Mouse (Mus musculus): Measurements from ENCODE around the gene Xlr4a. TPM values are rescaled to one million over a fixed set of nuclear protein-coding genes. Genes with fewer than 3 reads are reported as not detected.

The Xlr4a gene
- polyA plus RNA-seq, 1 experiment, result 1.1 TPM

- H3K4me3 ChIP-seq (ENCODE audit: control insufficient read depth, low read depth, low read length), result no peak overlapping the region
- H3K36me3 ChIP-seq (ENCODE audit: control insufficient read depth, insufficient read depth, low read length), result no peaks in the 10 kb centered on the region
- peaks cover 8% of the 10 kb centered on the region for H3K4me1 ChIP-seq (ENCODE audit: control insufficient read depth, insufficient read depth, low read length)
- TF ChIP-seq POLR2A (IDR thresholded peaks at IDR 0.05; ENCODE audit: control insufficient read depth, low read depth, low read length), result no peak
- no peak for TF ChIP-seq CTCF (IDR thresholded peaks at IDR 0.05; ENCODE audit: control insufficient read depth, insufficient read depth, insufficient replicate concordance, low read depth, low read length)
- H3K27ac ChIP-seq (ENCODE audit: control insufficient read depth, insufficient read depth, low read depth, low read length), result no peak overlapping the region
- H3K27me3 ChIP-seq (ENCODE audit: control insufficient read depth, insufficient read depth, low read length), result no peaks in the 10 kb centered on the region
Observed at GRCm38 (mm10) chrX:73062323-73062722, 20.0 kb downstream of the Xlr4a start.

GRCm38 (mm10) chrX:73061528-73061927, 20.8 kb downstream of the Xlr4a start:
- Histone ChIP-seq H3K36me3 (ENCODE audit: control insufficient read depth, insufficient read depth, low read length) (no peaks in the 10 kb centered on the region), H3K27me3 (ENCODE audit: control insufficient read depth, insufficient read depth, low read length) (no peaks in the 10 kb centered on the region), H3K4me1 (ENCODE audit: control insufficient read depth, insufficient read depth, low read length) (peaks cover 8% of the 10 kb centered on the region), H3K27ac (ENCODE audit: control insufficient read depth, insufficient read depth, low read depth, low read length) (no peak overlapping the region), H3K4me3 (ENCODE audit: control insufficient read depth, low read depth, low read length) (no peak overlapping the region)
- TF ChIP-seq CTCF (IDR thresholded peaks at IDR 0.05; ENCODE audit: control insufficient read depth, insufficient read depth, insufficient replicate concordance, low read depth, low read length), result no peak
- TF ChIP-seq POLR2A (IDR thresholded peaks at IDR 0.05; ENCODE audit: control insufficient read depth, low read depth, low read length), result no peak

GRCm38 (mm10) chrX:73053860-73054563, 28.3 kb downstream of the Xlr4a start:
- H3K27me3 ChIP-seq (ENCODE audit: control insufficient read depth, insufficient read depth, low read length), result no peaks in the 10 kb centered on the region
- H3K4me1 ChIP-seq (ENCODE audit: control insufficient read depth, insufficient read depth, low read length), result no peaks in the 10 kb centered on the region
- no peak overlapping the region for H3K27ac ChIP-seq (ENCODE audit: control insufficient read depth, insufficient read depth, low read depth, low read length)
- no peaks in the 10 kb centered on the region for H3K36me3 ChIP-seq (ENCODE audit: control insufficient read depth, insufficient read depth, low read length)
- peak; percentile 91; the same call in 1 of the 2 replicates for TF ChIP-seq CTCF (IDR thresholded peaks at IDR 0.05; ENCODE audit: control insufficient read depth, insufficient read depth, insufficient replicate concordance, low read depth, low read length)
- TF ChIP-seq POLR2A (IDR thresholded peaks at IDR 0.05; ENCODE audit: control insufficient read depth, low read depth, low read length), result no peak
- peak overlapping the region; percentile 24 for H3K4me3 ChIP-seq (ENCODE audit: control insufficient read depth, low read depth, low read length)

- H3K4me1 ChIP-seq (ENCODE audit: control insufficient read depth, insufficient read depth, low read length), result no peaks in the 10 kb centered on the region
- H3K4me3 ChIP-seq (ENCODE audit: control insufficient read depth, low read depth, low read length), result no peak overlapping the region; the same call in 1 of the 2 replicates
- no peaks in the 10 kb centered on the region for H3K27me3 ChIP-seq (ENCODE audit: control insufficient read depth, insufficient read depth, low read length)
- TF ChIP-seq CTCF (IDR thresholded peaks at IDR 0.05; ENCODE audit: control insufficient read depth, insufficient read depth, insufficient replicate concordance, low read depth, low read length), result no peak
- TF ChIP-seq POLR2A (IDR thresholded peaks at IDR 0.05; ENCODE audit: control insufficient read depth, low read depth, low read length), result no peak
- H3K27ac ChIP-seq (ENCODE audit: control insufficient read depth, insufficient read depth, low read depth, low read length), result no peak overlapping the region
- H3K36me3 ChIP-seq (ENCODE audit: control insufficient read depth, insufficient read depth, low read length), result no peaks in the 10 kb centered on the region
Observed at GRCm38 (mm10) chrX:73039666-73040065, 42.6 kb downstream of the Xlr4a start.

GRCm38 (mm10) chrX:73038831-73039230, 43.4 kb downstream of the Xlr4a start:
- Histone ChIP-seq H3K36me3 (ENCODE audit: control insufficient read depth, insufficient read depth, low read length) (no peaks in the 10 kb centered on the region), H3K27ac (ENCODE audit: control insufficient read depth, insufficient read depth, low read depth, low read length) (no peak overlapping the region), H3K27me3 (ENCODE audit: control insufficient read depth, insufficient read depth, low read length) (no peaks in the 10 kb centered on the region), H3K4me1 (ENCODE audit: control insufficient read depth, insufficient read depth, low read length) (no peaks in the 10 kb centered on the region), H3K4me3 (ENCODE audit: control insufficient read depth, low read depth, low read length) (no peak overlapping the region; the same call in 1 of the 2 replicates)
- no peak for TF ChIP-seq CTCF (IDR thresholded peaks at IDR 0.05; ENCODE audit: control insufficient read depth, insufficient read depth, insufficient replicate concordance, low read depth, low read length)
- no peak for TF ChIP-seq POLR2A (IDR thresholded peaks at IDR 0.05; ENCODE audit: control insufficient read depth, low read depth, low read length)

GRCm38 (mm10) chrX:73037003-73037402, 45.3 kb downstream of the Xlr4a start, which contains the start of gene Pnma5:
TSS of gene Pnma5 (minus strand) at chrX:73037103.
- Histone ChIP-seq H3K36me3 (ENCODE audit: control insufficient read depth, insufficient read depth, low read length) (no peaks in the 10 kb centered on the region), H3K27ac (ENCODE audit: control insufficient read depth, insufficient read depth, low read depth, low read length) (no peak within 1 kb of the TSS), H3K27me3 (ENCODE audit: control insufficient read depth, insufficient read depth, low read length) (no peaks in the 10 kb centered on the region), H3K4me1 (ENCODE audit: control insufficient read depth, insufficient read depth, low read length) (no peaks in the 10 kb centered on the region), H3K4me3 (ENCODE audit: control insufficient read depth, low read depth, low read length) (no peak within 1 kb of the TSS)
- TF ChIP-seq POLR2A (IDR thresholded peaks at IDR 0.05; ENCODE audit: control insufficient read depth, low read depth, low read length) (no peak), CTCF (IDR thresholded peaks at IDR 0.05; ENCODE audit: control insufficient read depth, insufficient read depth, insufficient replicate concordance, low read depth, low read length) (no peak)

Other genes with a start within 250 kb of the Xlr4a start
- 1.9 and 2.8 TPM in 2 replicates for gene Cetn2, start 164.1 kb downstream of the Xlr4a start, polyA plus RNA-seq (2012; rRNA removed)
- 5.7 and 6.5 TPM in 2 replicates for gene Nsdhl, start 163.9 kb downstream of the Xlr4a start, polyA plus RNA-seq (2012; rRNA removed)
- 14.0 and 14.2 TPM in 2 replicates for gene Zfp185, start 95.1 kb downstream of the Xlr4a start, polyA plus RNA-seq (2012; rRNA removed)
- gene Pnma5, start 45.4 kb downstream of the Xlr4a start, polyA plus RNA-seq (2012; rRNA removed), result 1.7 and 2.0 TPM in 2 replicates
- 0.10 and 0.16 TPM in 2 replicates for gene Pnma3, start 17.7 kb downstream of the Xlr4a start, polyA plus RNA-seq (2012; rRNA removed)
- gene Xlr3a, start 14.6 kb upstream of the Xlr4a start, polyA plus RNA-seq (2012; rRNA removed), result 0.70 and 1.7 TPM in 2 replicates
- 1.9 and 2.2 TPM in 2 replicates for gene Gm14685, start 34.6 kb upstream of the Xlr4a start, polyA plus RNA-seq (2012; rRNA removed)
- 0.91 and 1.4 TPM in 2 replicates for gene Xlr5b, start 66.3 kb upstream of the Xlr4a start, polyA plus RNA-seq (2012; rRNA removed)
- gene DXBay18, start 67.0 kb upstream of the Xlr4a start, polyA plus RNA-seq (2012; rRNA removed), result 1.2 and 2.5 TPM in 2 replicates
- 0.91 and 1.3 TPM in 2 replicates for gene Spin2d, start 94.5 kb upstream of the Xlr4a start, polyA plus RNA-seq (2012; rRNA removed)
- gene Xlr3b, start 109.7 kb upstream of the Xlr4a start, polyA plus RNA-seq (2012; rRNA removed), result 0.76 and 0.90 TPM in 2 replicates
- 0.85 and 1.4 TPM in 2 replicates for gene Xlr4b, start 131.9 kb upstream of the Xlr4a start, polyA plus RNA-seq (2012; rRNA removed)
- gene F8a, start 145.8 kb upstream of the Xlr4a start, polyA plus RNA-seq (2012; rRNA removed), result 3.6 and 3.8 TPM in 2 replicates
- gene Xlr4c, start 160.7 kb upstream of the Xlr4a start, polyA plus RNA-seq (2012; rRNA removed), result 0.97 and 2.3 TPM in 2 replicates
- gene Xlr3c, start 182.9 kb upstream of the Xlr4a start, polyA plus RNA-seq (2012; rRNA removed), result 0.51 and 1.0 TPM in 2 replicates
- 0.71 and 1.1 TPM in 2 replicates for gene Xlr5a, start 210.5 kb upstream of the Xlr4a start, polyA plus RNA-seq (2012; rRNA removed)
- 0.99 and 1.1 TPM in 2 replicates for gene Xlr5c, start 210.5 kb upstream of the Xlr4a start, polyA plus RNA-seq (2012; rRNA removed)